Mouse (Mus musculus) urinary bladder, postnatal 10 days (tissue): ENCODE results near the gene Rnf41.
A peak's percentile ranks its signal among the peaks of the same experiment; 100 is the strongest.

Experiments used
- DNase-seq: peaks from one replicate; pipeline ENCODE4 v3.0.0; 2022; ENCODE audit warnings: low spot score

The Rnf41 gene

GRCm38 (mm10) chr10:128411211-128412054 lies at the start of gene Rnf41, which contains the start of gene Nabp2:
TSS of gene Rnf41 (plus strand) at chr10:128411657.
TSS of gene Nabp2 (minus strand) at chr10:128411492.
- DNase-seq: peak; percentile 87

- no peak for DNase-seq
Measured at GRCm38 (mm10) chr10:128361836-128362235, 49.6 kb upstream of the Rnf41 start.

- DNase-seq: no peak
Measured at GRCm38 (mm10) chr10:128362568-128362967, 48.9 kb upstream of the Rnf41 start.

DNA sequence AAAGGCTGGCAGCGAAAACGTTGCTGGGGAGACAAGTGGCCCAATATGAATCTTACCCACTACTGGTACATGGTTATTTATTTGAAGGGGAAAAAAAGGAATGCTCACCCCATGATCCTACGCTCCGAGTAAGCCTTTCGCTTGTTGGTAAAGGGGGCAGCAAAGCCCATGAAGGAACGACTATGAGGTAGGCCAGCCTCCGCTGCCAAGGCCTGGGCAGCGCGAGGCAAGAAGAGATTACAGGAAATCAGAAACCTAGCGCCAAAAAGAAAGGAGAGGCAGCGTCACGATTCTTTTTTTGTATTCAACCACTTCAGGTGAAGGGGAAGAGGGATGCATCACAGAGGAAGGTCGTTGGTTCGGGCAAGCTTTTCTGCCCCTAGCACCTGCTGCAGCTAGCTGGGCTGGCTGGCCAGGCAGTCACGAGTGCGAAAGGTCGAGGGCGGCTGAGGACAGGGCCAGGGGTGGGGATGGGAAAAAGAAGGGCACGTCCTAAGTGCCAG lies 43.5 kb upstream of the Rnf41 start:
- DNase-seq: no peak

DNA sequence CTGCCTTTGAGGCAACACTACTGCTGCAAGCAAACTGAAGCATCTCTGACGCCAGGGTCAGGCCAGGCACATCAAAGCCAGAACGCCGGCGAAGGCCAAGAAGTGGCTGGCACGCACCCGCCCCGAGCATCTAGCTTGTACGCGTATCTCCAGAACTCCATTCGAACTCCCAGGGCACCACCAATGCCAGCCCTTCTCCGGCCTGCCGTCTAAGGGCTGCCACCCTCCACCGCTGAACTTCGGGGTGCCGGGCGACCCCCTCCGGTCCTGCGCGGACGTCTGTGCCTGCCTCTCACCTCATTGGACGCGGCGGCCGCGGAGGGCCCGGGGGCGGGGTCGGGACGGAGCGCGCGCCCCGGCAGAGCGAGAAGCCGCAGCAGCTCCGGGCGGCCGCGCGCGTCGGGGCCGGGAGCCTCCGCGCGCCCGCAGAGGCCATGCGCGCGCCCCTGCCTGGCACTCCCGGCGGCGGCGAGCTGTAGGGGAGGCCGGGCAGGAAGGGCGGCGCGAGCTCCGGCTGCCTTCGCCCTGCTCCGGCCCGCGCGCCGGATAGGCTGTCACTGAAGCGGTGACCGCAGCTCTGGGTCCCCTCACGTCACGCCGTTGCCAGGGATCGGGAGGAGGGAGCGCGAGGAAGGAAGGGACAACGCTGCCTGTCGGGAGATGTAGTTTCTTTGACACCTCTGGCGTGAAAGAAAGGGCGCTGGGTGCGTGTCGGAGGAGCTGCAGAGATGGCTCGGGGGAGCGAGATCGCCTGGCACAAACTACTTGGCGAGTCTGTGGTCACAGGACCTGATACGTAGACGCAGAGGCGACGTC lies 42.8 kb upstream of the Rnf41 start, which contains the start of gene Coq10a:
Gene Coq10a (minus strand): TSS at position 596 of the 816 bp plus-strand sequence.
- DNase-seq: peak; percentile 53

DNA sequence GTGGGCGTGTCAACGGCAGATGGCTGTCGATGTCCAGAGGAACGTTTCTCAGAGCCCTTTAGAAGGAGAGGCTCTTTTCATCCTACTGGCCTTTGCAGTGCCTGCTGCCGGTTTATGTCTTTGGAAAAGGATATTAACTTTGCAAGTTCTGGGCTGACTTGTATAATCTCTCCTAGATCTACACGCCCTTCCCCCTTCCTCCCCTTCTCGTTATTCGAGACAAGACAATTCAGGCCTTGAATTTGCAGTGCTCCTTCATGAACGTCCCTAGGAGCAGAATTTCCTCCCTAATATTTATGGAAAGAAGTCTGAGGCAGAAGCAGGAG lies 42.3 kb upstream of the Rnf41 start:
- DNase-seq: no peak

GRCm38 (mm10) chr10:128369599-128369998 lies 41.9 kb upstream of the Rnf41 start:
- DNase-seq: no peak

DNA sequence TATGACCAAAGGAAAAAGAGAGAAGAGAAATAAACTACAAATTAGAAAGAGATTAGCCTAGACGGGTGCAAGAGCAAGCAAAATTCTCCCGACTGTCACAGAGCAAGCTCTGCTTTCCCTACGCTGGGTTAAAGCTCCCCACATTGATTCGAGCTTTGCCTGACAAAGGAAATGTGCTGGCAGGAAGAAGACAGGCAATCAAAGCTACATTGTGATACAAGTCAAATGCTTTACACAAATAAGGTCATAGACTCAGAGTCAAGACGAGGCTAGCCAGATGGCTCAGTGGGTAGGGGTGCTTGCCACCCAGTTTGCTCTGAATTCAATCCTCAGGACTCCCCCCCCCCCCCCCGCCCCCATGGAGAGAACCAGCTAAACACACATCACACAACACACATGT lies 41.4 kb upstream of the Rnf41 start:
- DNase-seq: no peak

GRCm38 (mm10) chr10:128370601-128371000 lies 40.9 kb upstream of the Rnf41 start:
- DNase-seq: no peak

GRCm38 (mm10) chr10:128372142-128372541 lies 39.3 kb upstream of the Rnf41 start:
- no peak for DNase-seq

GRCm38 (mm10) chr10:128372989-128373748 lies 38.3 kb upstream of the Rnf41 start:
- no peak for DNase-seq

GRCm38 (mm10) chr10:128374393-128374792 lies 37.1 kb upstream of the Rnf41 start:
- no peak for DNase-seq

DNA sequence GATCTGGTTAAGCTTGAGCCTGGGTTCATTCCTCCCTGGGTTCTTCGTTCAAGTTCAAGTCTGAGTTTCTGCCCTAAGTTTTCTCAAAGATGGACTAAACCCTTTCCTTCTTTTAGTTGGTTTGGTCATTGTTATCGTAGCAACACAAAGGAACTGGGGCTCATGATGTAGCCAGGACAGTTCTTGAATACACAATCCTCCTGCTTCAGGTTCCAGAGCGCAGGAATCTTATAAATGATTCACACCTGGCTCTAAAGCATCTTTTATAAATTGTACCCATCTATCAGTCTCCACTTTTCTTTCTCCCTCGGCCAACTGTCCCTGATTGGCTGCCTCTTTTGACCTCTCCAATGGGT lies 35.4 kb upstream of the Rnf41 start:
- DNase-seq: no peak

- peak; percentile 41 for DNase-seq
Measured at GRCm38 (mm10) chr10:128376455-128377211, 34.8 kb upstream of the Rnf41 start, which contains the start of gene Ankrd52. TSS of gene Ankrd52 (plus strand) at chr10:128377115.

DNA sequence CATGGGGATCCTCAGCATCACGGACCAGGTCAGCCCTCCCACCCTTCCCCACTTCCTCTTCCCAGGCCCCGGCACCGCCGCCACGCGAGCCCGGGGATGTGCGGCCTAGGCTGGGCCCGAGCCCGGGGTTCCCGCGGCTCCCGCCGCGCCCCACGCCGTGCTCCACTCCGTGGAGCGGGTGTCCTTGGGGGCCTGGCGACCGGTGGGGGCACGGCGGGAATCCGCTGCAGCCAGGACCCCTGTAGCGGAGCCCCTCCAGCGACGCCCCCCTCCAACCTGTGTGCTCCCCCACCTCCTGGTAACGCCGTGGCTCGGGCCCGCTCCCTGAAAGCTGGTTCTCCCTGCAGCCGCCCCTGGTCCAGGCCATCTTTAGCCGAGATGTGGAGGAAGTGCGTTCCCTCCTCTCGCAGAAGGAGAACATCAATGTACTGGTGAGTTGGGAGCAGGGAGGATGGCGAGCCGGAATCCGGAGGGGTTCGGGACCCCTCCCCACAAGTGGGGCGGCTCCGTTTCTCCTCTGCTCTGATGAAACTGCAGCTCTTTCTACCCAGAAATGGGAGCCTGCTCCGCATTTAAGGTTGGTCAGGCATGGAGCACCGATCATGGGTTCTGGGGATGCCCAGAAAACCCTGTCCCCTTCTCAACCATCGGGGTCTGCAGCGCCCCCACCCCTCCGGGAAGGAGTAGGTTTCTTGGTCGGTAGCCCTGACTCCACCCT lies 34.1 kb upstream of the Rnf41 start:
- no peak for DNase-seq

DNA sequence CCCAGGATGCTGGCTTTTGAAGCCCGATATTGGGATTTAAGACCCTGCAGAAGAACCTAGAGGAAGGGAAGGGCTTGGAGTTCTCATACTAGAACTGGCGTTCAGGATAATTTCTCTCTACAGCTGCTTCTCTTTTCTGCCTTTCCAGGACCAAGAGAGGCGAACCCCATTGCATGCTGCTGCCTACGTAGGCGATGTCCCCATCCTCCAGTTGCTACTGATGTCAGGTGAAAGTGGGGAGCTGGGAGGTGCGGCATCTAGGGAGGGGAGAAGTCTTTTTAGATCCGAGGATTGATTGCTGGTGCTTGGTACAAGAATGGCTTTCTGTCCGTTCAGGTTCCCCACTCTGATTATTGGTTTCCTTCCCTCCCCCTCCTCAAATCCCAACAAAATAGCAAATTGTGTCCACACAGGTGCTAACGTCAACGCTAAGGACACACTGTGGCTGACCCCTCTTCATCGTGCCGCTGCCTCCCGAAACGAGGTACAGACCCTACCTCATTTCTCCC lies 33.5 kb upstream of the Rnf41 start:
- DNase-seq: no peak

GRCm38 (mm10) chr10:128378462-128378861 lies 33.0 kb upstream of the Rnf41 start:
- DNase-seq: no peak

- no peak for DNase-seq
Measured at GRCm38 (mm10) chr10:128379260-128379659, 32.2 kb upstream of the Rnf41 start.

GRCm38 (mm10) chr10:128380565-128380964 lies 30.9 kb upstream of the Rnf41 start:
- no peak for DNase-seq

DNA sequence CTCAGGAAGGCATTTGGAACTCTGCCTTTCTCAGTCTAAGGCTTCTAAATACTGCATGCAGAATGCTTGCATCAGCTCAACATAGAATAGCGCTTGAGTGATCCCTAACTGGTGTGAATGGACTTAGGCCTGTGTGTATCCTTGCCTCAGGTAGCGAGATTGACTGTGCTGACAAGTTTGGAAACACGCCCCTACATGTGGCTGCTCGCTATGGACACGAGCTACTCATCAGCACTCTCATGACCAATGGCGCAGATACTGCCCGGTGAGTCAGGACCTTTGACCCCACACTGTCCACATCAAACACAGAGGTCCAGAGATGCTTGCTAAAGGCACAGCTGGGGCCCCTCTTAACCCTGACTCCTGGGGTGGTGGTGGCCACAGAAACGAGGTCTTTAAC lies 29.0 kb upstream of the Rnf41 start:
- DNase-seq: no peak

- DNase-seq: no peak
Measured at GRCm38 (mm10) chr10:128385902-128386301, 25.6 kb upstream of the Rnf41 start.
